Mouse (Mus musculus) kidney, embryonic 16.5 days (tissue): ENCODE results near the gene Tmem100. TPM values are rescaled to one million over a fixed set of nuclear protein-coding genes. Genes with fewer than 3 reads are reported as not detected.

Source experiments
- ATAC-seq: fragments of 200-750 bp; cut with Nextera tagmentation; 2 replicates; pipeline ENCODE4 v1.8.0; 2017; ENCODE audit warnings: moderate TSS enrichment; ENCODE audit not compliant: low FRiP score, low TSS enrichment
- H3K27ac ChIP-seq: fragments of 300-500 bp; sonication (generic); 2 replicates; pipeline ENCODE4 v1.5.1; 2014; ENCODE audit warnings: low read length
- H3K27me3 ChIP-seq: fragments of 300-500 bp; sonication (generic); 2 replicates; pipeline ENCODE4 v1.6.1; 2014; ENCODE audit warnings: low read length, control low read depth, mixed read lengths; ENCODE audit not compliant: insufficient read depth
- H3K36me3 ChIP-seq: fragments of 300-500 bp; sonication (generic); 2 replicates; pipeline ENCODE4 v1.6.1; 2014; ENCODE audit warnings: low read length, control low read depth, mixed read lengths; ENCODE audit not compliant: insufficient read depth
- H3K4me1 ChIP-seq: fragments of 300-500 bp; sonication (generic); 2 replicates; pipeline ENCODE4 v1.6.1; 2014; ENCODE audit warnings: low read length, control low read depth, mixed read lengths; ENCODE audit not compliant: insufficient read depth
- H3K4me2 ChIP-seq: fragments of 300-500 bp; sonication (generic); replicated peaks from 2 replicates; pipeline ENCODE4 v1.6.1; 2014; ENCODE audit warnings: low read depth, low read length
- H3K4me3 ChIP-seq: fragments of 300-500 bp; sonication (generic); 2 replicates; pipeline ENCODE4 v1.5.1; 2014; ENCODE audit warnings: mild to moderate bottlenecking, low read length
- H3K9ac ChIP-seq: fragments of 300-500 bp; sonication (generic); replicated peaks from 2 replicates; pipeline ENCODE4 v1.6.1; 2014; ENCODE audit warnings: low read length
- H3K9me3 ChIP-seq: fragments of 300-500 bp; sonication (generic); 2 replicates; pipeline ENCODE4 v1.6.1; 2016; ENCODE audit warnings: low read length, control low read depth
- WGBS: fragments of 180-500 bp; shearing (Covaris S2); extraction: QIAGEN DNeasy Blood & Tissue Kit; methylation state at CpG from one replicate; pipeline ENCODE4 v1.1.7; 2014; 5-methylcytosine and 5-hydroxymethylcytosine counted together
- polyA plus RNA-seq: library from polyadenylated mRNA; unstranded; fragments of >200 nt; fragmentation: Nextera tagmentation; extraction: Ambion mirVana; gene quantifications from 2 replicates; pipeline ENCODE4 v1.2.1, GENCODE M21; 2015

The Tmem100 gene
- polyA plus RNA-seq = 20.8 and 23.3 TPM in 2 replicates

DNA sequence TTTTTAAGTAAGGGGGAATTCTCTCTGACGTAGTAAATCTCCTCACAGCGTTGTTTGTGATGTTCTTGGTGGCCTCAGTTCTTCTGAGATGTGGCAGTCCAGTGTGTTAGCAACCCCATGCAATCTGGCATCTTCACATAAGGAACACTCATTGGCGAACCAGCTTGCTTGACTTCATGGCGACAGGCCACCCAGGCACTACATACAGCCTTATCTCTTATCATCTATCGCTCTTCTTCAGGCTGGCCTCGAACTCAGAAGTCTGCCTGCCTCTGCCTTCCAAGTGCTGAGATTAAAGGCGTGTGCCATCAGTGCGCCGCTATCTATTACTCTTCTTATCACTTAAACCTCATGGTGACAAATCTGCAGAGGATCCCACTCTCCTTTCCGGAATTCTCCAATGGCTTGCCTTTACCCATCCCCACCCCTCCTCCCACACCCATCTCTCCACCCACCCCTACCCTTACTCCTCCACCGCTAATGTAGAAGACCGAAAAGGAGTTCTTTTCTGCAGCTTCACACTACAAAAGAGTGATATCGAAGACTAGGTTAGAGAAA, at the start of gene Tmem100:
TSS of gene Tmem100 (plus strand) at position 508 of the 558 bp plus-strand sequence.
- H3K9me3 ChIP-seq = no peaks in the 10 kb centered on the region
- peak within 1 kb of the TSS; percentile 66 for H3K4me2 ChIP-seq
- H3K4me1 ChIP-seq = peaks cover 44% of the 10 kb centered on the region
- H3K9ac ChIP-seq = peak within 1 kb of the TSS; percentile 66
- 48% methylated on average over 13 of the region's 13 CpGs for WGBS
- 0 out of 2 replicates have a peak within 1 kb of the TSS, but pooled peaks have one; percentile 7 for H3K27ac ChIP-seq
- H3K4me3 ChIP-seq = peak within 1 kb of the TSS; percentile 52
- ATAC-seq = no peak
- H3K36me3 ChIP-seq = no peaks in the 10 kb centered on the region
- peaks cover 8% of the 10 kb centered on the region; the same call in 1 of the 2 replicates for H3K27me3 ChIP-seq

DNA sequence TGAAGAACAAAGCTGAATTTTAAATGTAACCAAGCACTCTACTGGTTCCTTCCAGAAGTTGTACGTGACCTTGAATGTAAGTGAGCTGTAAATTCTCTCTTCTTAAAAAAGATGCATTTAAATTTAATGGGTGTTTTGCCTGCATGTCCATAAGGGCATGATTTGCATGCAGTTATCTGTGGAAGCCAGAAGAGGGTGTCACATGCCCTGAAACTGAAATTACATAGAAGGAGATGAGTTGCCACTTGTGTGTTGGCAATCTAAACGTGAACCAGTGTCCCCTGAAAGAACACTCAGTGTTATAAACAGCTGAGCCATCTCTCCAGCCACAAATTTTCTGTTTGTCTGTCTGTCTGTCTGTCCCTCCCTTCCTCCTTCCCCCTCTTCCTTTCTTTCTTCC, 47.2 kb upstream of the Tmem100 start:
- Histone ChIP-seq H3K4me1 (peaks cover 16% of the 10 kb centered on the region; the same call in 1 of the 2 replicates), H3K4me3 (no peak overlapping the region), H3K9me3 (no peaks in the 10 kb centered on the region), H3K27me3 (no peaks in the 10 kb centered on the region), H3K4me2 (no peak overlapping the region), H3K36me3 (no peaks in the 10 kb centered on the region), H3K27ac (no peak overlapping the region), H3K9ac (no peak overlapping the region)
- ATAC-seq = no peak
- 63% methylated on average over 2 of the region's 2 CpGs for WGBS

DNA sequence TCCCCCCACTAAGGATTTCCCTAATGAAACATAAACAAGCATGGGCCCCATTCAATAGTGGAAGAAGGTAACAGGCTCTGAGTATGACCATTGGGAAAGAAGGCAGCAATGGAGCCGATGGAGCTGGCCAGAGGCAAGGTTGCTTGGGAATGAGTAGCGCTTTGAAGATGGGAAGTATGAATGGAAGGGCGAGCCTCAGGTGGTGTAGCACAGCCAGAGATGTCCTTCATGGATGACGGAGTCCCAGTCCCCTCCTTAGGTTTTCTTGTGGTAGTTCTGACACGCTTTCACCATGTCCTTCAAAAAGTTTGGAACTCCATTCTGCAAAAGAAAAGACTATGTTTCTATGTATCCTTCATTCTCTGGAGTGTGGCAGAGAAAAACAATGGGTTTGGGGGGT, 45.7 kb upstream of the Tmem100 start:
- ATAC-seq = no peak
- Histone ChIP-seq H3K36me3 (no peaks in the 10 kb centered on the region), H3K9me3 (no peaks in the 10 kb centered on the region), H3K4me1 (peaks cover 4% of the 10 kb centered on the region; the same call in 1 of the 2 replicates), H3K27ac (no peak overlapping the region), H3K4me2 (no peak overlapping the region), H3K9ac (no peak overlapping the region), H3K4me3 (no peak overlapping the region), H3K27me3 (no peaks in the 10 kb centered on the region)
- 93% methylated on average over 5 of the region's 5 CpGs for WGBS

DNA sequence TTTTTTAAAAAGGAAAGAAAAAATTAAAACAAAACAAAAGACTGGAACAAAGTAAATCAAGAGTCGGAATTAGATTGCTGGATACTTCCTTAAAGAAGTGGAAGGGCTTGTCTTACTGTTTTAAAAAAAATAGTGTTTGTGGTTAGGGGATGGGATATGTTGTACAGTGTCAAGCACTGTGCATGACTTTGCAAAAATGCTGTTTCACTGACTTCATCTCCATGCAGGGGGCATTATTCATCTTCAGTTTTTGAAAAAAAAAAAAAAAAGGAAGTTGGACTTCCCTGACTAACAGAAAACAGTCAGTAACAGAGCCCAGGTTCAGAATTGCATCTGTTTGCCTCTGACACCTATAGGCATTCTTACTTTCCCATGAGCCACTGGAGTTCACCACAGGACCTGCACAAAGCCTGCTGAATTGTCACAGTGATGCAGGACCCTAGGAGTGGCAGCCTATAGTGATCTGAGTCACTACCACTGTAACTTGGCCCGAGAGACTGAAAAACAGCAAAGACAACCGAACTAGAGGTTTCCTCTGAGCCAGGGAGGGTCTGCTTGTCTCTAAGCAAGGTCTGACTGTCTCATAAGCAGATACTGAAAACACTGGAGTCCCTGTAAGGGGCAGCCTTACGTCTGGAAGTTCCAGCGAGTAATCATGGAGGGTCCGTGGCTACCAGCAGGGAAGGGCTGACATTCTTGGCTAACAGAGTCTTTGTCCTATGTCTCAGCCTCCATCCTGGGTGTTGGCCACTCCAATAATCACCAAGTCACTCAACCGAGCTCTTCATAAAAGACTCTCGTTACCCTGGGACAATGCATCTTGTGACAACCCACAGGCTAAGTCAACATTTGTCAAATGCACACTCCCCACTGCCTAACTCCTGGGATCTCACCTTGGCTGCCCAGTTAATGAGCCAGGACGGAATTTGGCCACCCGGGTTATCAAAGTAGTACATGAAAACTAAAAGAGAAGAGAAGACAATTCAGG, 44.7 kb upstream of the Tmem100 start:
- Histone ChIP-seq H3K27me3 (no peaks in the 10 kb centered on the region), H3K36me3 (no peaks in the 10 kb centered on the region), H3K4me2 (peak overlapping the region; percentile 14; the same call in 1 of the 2 replicates), H3K4me3 (no peak overlapping the region), H3K27ac (no peak overlapping the region), H3K9ac (no peak overlapping the region), H3K9me3 (no peaks in the 10 kb centered on the region), H3K4me1 (0 out of 2 replicates have a peak, but pooled peaks cover 4% of the 10 kb centered on the region)
- ATAC-seq = peak; percentile 52; the same call in 1 of the 2 replicates
- 35% methylated on average over 10 of the region's 10 CpGs for WGBS

DNA sequence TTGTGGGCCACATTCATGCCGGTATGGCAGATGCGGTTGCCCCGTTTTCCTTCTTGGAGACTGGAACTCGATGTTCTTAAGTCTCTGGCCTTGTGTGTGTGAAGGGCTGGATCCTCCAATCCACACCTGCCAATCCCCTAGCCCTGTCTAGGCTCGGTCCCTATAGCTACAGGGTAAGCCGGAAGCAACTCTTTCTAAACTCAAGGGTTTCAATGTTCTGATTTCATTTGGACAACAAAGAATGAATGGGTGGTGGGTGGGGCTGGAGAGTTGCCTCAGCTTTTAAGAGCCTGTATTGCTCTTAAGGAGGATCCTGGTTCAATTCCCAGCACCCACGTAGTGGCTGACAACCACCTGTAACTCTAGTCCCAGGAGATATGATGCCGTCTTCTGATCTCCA, 43.6 kb upstream of the Tmem100 start:
- ATAC-seq = no peak
- Histone ChIP-seq H3K4me2 (no peak overlapping the region), H3K4me3 (no peak overlapping the region), H3K9ac (no peak overlapping the region), H3K36me3 (no peaks in the 10 kb centered on the region), H3K9me3 (no peaks in the 10 kb centered on the region), H3K27ac (no peak overlapping the region), H3K27me3 (no peaks in the 10 kb centered on the region), H3K4me1 (0 out of 2 replicates have a peak, but pooled peaks cover 4% of the 10 kb centered on the region)
- 91% methylated on average over 8 of the region's 8 CpGs for WGBS

DNA sequence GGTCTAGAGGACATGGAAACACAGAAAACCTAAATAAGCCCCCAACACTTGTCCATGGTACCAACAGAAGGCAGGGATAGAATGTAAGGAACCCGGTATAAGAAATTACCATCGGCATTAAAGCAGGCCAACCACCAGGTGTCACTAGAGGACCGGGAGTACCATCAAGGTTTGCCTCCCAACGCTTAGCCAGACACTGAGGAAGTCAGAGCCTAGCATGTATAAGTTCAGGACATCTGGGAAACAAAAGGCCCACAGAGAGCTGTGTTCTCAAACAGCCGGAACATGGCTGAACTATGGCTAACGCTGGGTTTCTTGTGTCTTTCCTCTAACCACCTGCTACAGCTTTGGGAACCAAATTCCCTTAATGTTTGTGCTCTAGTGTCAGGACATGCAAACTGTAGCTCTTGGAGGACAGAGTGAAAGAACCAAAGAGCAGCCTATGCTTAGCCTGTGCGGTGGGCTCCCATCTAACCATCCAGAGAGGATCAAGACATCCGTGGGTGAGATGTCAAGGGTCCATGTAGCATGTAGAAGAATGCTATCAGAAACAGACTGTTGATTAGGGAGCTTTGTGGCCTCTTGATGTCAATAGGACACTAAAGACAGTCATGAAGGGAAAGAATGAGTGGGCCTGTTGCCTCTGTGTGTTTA, 41.1 kb upstream of the Tmem100 start:
- H3K4me1 ChIP-seq = 0 out of 2 replicates have a peak, but pooled peaks cover 4% of the 10 kb centered on the region
- no peak overlapping the region for H3K9ac ChIP-seq
- 21% methylated on average over 8 of the region's 8 CpGs for WGBS
- no peaks in the 10 kb centered on the region for H3K9me3 ChIP-seq
- H3K27ac ChIP-seq = no peak overlapping the region
- H3K27me3 ChIP-seq = no peaks in the 10 kb centered on the region
- H3K36me3 ChIP-seq = no peaks in the 10 kb centered on the region
- H3K4me3 ChIP-seq = no peak overlapping the region
- peak; percentile 80 for ATAC-seq
- no peak overlapping the region for H3K4me2 ChIP-seq

DNA sequence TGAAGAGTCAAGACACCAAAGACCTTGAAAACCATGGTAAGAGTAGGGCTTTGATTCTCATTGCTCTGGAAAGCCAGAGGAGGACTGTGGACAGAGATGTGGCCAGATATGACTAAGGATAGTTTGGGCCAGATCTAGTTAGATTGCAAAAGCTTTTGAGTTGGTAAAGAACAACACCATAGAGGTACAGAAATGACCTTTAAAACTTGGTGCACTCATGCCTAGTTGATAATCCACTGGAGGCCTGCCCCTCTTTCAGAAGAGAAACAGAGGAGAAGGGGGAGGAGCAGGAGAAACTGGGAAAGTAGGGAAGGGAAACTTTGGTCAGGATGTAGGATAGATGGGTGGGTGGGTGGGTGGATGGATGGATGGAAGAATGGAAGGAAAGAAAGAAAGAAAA, 38.5 kb upstream of the Tmem100 start:
- no peak overlapping the region for H3K4me3 ChIP-seq
- no peaks in the 10 kb centered on the region for H3K4me1 ChIP-seq
- H3K9me3 ChIP-seq = no peaks in the 10 kb centered on the region
- no peak for ATAC-seq
- no peak overlapping the region for H3K27ac ChIP-seq
- H3K27me3 ChIP-seq = no peaks in the 10 kb centered on the region
- no peaks in the 10 kb centered on the region for H3K36me3 ChIP-seq
- H3K4me2 ChIP-seq = no peak overlapping the region
- H3K9ac ChIP-seq = no peak overlapping the region

DNA sequence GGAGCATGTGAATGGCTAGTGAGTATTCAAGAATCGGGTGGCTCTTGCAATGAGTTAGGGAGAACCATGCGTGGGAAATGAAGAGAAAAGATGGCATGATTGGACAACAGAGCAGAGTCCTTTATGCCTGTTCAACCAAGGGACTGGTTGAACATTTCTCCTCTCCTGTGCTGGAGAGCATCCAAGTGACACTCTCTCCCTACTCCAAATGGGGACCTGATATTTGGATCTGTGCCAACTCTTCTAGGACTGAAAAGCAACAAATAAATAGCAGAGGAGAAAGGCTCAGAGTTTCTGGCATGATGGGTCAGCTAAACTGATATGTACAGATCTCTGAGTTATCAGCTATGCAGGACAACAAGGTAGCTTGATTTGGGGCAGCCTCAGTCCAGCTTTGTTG, 35.4 kb upstream of the Tmem100 start:
- H3K4me1 ChIP-seq = no peaks in the 10 kb centered on the region
- WGBS = 91% methylated on average over 2 of the region's 2 CpGs
- H3K27me3 ChIP-seq = no peaks in the 10 kb centered on the region
- ATAC-seq = no peak
- H3K9me3 ChIP-seq = no peaks in the 10 kb centered on the region
- no peak overlapping the region for H3K27ac ChIP-seq
- H3K4me3 ChIP-seq = no peak overlapping the region
- H3K4me2 ChIP-seq = no peak overlapping the region
- H3K36me3 ChIP-seq = no peaks in the 10 kb centered on the region; the same call in 1 of the 2 replicates
- H3K9ac ChIP-seq = no peak overlapping the region

DNA sequence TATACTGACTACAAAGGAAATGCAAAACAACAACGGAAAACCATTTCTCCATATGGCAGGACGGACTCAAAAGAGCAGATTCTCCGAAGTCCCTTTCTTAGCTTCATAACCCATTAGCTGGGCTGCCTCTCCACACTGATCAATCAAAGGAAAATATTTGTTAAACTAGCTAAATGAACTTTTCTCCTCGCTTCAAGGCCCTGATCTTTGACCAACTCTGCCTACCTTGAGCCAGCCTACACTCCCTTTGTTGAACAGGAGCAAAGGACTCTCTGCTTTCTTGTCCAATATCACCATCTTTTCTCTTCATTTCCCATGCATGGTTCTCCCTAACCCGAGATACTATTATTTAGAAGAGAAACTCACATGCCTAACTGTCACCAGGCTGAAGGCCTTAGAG, 34.6 kb upstream of the Tmem100 start:
- no peaks in the 10 kb centered on the region for H3K4me1 ChIP-seq
- no peak overlapping the region for H3K4me2 ChIP-seq
- no peaks in the 10 kb centered on the region for H3K27me3 ChIP-seq
- no peak overlapping the region for H3K9ac ChIP-seq
- no peaks in the 10 kb centered on the region; the same call in 1 of the 2 replicates for H3K36me3 ChIP-seq
- no peak overlapping the region for H3K4me3 ChIP-seq
- no peak for ATAC-seq
- WGBS = 88% methylated on average over 5 of the region's 5 CpGs
- no peak overlapping the region for H3K27ac ChIP-seq
- H3K9me3 ChIP-seq = no peaks in the 10 kb centered on the region
